Mouse (Mus musculus): ENCODE measurements around the gene Htra1. TPM values are rescaled to one million over a fixed set of nuclear protein-coding genes. Genes with fewer than 3 reads are reported as not detected.
A peak's percentile ranks its signal among the peaks of the same experiment; 100 is the strongest.

The Htra1 gene
- polyA plus RNA-seq, 1 experiment from 2014 or later, result 25.8 TPM

DNA sequence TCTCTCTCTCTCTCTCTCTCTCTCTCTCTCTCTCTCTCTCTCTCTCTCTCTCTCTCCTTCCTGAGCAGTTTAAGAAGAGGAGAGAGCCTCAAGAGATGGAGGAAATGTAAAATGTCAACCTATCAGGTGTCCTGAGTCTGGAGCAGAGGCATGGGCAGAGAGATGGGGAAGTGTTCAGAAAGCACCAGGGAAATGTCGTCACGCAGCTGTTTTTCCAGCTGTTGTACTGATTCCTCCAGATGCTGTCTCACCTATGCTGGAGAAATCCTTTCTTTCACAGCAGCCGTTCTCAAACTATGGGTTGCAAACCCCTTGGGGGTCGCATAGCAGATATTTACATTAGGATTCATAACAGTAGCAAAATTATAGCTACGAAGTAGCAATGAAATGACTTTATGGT is 30.5 kb downstream of the Htra1 start:
- Histone ChIP-seq H3K27ac (ENCODE audit: low read depth) (no peak overlapping the region), H3K36me3 (ENCODE audit: insufficient read depth) (no peaks in the 10 kb centered on the region), H3K4me2 (no peak overlapping the region), H3K9ac (no peak overlapping the region), H3K9me3 (ENCODE audit: low read depth, low read length) (no peaks in the 10 kb centered on the region), H3K4me1 (ENCODE audit: insufficient read depth) (peaks cover 16% of the 10 kb centered on the region), H3K27me3 (ENCODE audit: insufficient read depth, low read length) (no peaks in the 10 kb centered on the region), H3K4me3 (ENCODE audit: low read depth, low read length) (no peak overlapping the region)
- DNase-seq, result no peak
- ATAC-seq (ENCODE audit: insufficient read depth), result no peak
- no peak for TF ChIP-seq CTCF (IDR thresholded peaks at IDR 0.05; ENCODE audit: low read depth)
- 55% methylated on average over 5 of the region's 5 CpGs for WGBS

DNA sequence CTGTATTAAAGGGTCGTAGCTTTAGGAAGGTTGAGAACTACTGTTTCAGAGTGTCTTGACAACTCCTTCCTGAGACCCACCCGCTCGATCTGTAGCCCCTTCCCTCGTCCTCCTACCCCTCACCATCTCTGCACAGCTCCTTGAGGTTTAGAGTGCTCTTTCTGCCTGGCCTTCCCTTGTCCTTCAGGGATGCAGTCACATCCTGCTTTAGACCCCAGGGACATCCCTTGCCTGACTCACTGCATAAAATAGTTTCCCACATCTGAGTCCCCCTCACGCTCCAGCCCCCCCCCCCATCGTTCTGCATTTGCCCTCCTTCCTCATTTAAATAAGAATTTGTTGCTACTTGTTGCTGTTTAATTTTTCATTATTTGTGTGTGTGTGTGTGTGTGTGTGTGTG is 31.0 kb downstream of the Htra1 start:
- TF ChIP-seq CTCF (IDR thresholded peaks at IDR 0.05; ENCODE audit: low read depth), result no peak
- Histone ChIP-seq H3K9me3 (ENCODE audit: low read depth, low read length) (no peaks in the 10 kb centered on the region), H3K27me3 (ENCODE audit: insufficient read depth, low read length) (no peaks in the 10 kb centered on the region), H3K4me2 (no peak overlapping the region), H3K9ac (no peak overlapping the region), H3K4me1 (ENCODE audit: insufficient read depth) (peaks cover 16% of the 10 kb centered on the region), H3K36me3 (ENCODE audit: insufficient read depth) (no peaks in the 10 kb centered on the region), H3K4me3 (ENCODE audit: low read depth, low read length) (no peak overlapping the region), H3K27ac (ENCODE audit: low read depth) (no peak overlapping the region)
- DNase-seq (no peak), ATAC-seq (ENCODE audit: insufficient read depth) (no peak)
- 68% methylated on average over 6 of the region's 6 CpGs for WGBS

DNA sequence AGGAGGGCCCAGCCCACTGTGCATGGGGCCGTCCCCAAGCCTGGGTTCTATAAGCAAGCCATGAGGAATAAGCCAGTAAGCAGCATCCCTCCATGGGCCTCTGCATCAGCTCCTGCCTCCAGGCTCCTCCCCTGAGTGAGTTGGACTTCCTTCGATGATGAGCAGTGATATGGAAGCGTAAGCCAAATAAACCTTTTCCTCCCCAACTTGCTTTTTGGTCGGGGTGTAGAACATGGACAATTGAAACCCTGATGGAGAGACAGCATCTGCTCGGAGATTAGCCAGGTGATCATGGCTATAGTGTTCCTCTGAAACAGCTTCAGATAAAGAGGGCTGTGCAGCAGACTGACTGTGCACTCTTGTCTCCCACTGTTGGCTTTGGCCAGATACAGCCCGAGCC is 32.0 kb downstream of the Htra1 start:
- Histone ChIP-seq H3K4me2 (no peak overlapping the region), H3K27me3 (ENCODE audit: insufficient read depth, low read length) (no peaks in the 10 kb centered on the region), H3K4me3 (ENCODE audit: low read depth, low read length) (no peak overlapping the region), H3K4me1 (ENCODE audit: insufficient read depth) (peaks cover 16% of the 10 kb centered on the region), H3K9ac (no peak overlapping the region), H3K36me3 (ENCODE audit: insufficient read depth) (no peaks in the 10 kb centered on the region), H3K27ac (ENCODE audit: low read depth) (no peak overlapping the region), H3K9me3 (ENCODE audit: low read depth, low read length) (no peaks in the 10 kb centered on the region)
- 81% methylated on average over 6 of the region's 6 CpGs for WGBS
- no peak for DNase-seq
- no peak for ATAC-seq (ENCODE audit: insufficient read depth)
- TF ChIP-seq CTCF (IDR thresholded peaks at IDR 0.05; ENCODE audit: low read depth), result no peak

DNA sequence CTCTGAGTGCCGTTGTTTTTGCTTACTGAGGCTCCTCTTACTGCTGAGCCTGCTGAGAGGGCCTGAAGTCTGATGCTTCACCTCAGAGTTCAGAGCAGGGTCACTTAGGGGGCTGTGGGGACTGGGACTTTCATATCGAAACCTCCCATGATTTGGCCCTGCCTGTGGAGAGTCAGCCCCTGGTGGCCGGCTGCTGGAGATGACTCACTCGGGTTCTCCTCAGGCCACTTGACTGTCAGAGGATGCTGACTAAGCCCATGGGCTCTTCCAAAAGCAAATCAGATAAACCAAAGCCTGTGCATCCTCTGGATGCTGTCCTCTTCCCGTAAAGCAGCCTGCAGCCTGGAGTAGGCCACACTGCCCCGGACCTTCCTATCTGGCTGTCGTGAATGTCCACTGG is 32.6 kb downstream of the Htra1 start:
- Histone ChIP-seq H3K4me2 (no peak overlapping the region), H3K27me3 (ENCODE audit: insufficient read depth, low read length) (no peaks in the 10 kb centered on the region), H3K36me3 (ENCODE audit: insufficient read depth) (no peaks in the 10 kb centered on the region), H3K4me3 (ENCODE audit: low read depth, low read length) (no peak overlapping the region), H3K9me3 (ENCODE audit: low read depth, low read length) (no peaks in the 10 kb centered on the region), H3K9ac (no peak overlapping the region), H3K27ac (ENCODE audit: low read depth) (peak overlapping the region; percentile 25; the same call in 1 of the 2 replicates), H3K4me1 (ENCODE audit: insufficient read depth) (peaks cover 16% of the 10 kb centered on the region)
- DNase-seq, result peak; percentile 45
- ATAC-seq (ENCODE audit: insufficient read depth), result no peak; the same call in 1 of the 2 replicates
- TF ChIP-seq CTCF (IDR thresholded peaks at IDR 0.05; ENCODE audit: low read depth), result peak; percentile 43
- 44% methylated on average over 7 of the region's 7 CpGs for WGBS

DNA sequence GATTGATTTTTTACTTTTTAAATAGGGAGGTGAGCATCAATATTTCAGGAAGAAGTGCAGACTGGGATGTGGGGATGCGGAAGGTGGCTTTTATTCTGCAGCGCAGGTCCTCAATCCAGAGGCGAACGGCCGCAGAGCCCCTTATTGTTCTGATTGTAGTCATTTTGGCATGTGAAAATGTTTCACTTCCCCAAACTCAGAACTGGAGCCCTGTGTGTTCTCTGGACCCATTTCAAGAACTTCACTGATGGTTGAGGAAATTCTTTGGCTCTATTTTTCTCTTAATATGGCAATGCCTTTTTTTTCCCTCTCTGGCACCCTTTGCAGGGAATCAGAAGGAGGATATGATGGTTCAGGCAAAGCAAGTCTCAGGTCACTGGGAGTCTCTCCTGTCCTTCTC is 33.2 kb downstream of the Htra1 start:
- ATAC-seq (ENCODE audit: insufficient read depth) (no peak), DNase-seq (peak; percentile 42)
- Histone ChIP-seq H3K9me3 (ENCODE audit: low read depth, low read length) (no peaks in the 10 kb centered on the region), H3K36me3 (ENCODE audit: insufficient read depth) (no peaks in the 10 kb centered on the region), H3K27me3 (ENCODE audit: insufficient read depth, low read length) (no peaks in the 10 kb centered on the region), H3K9ac (no peak overlapping the region), H3K4me3 (ENCODE audit: low read depth, low read length) (no peak overlapping the region), H3K4me1 (ENCODE audit: insufficient read depth) (peaks cover 16% of the 10 kb centered on the region), H3K27ac (ENCODE audit: low read depth) (peak overlapping the region; percentile 24; the same call in 1 of the 2 replicates), H3K4me2 (no peak overlapping the region)
- 85% methylated on average over 5 of the region's 5 CpGs for WGBS
- TF ChIP-seq CTCF (IDR thresholded peaks at IDR 0.05; ENCODE audit: low read depth), result no peak

DNA sequence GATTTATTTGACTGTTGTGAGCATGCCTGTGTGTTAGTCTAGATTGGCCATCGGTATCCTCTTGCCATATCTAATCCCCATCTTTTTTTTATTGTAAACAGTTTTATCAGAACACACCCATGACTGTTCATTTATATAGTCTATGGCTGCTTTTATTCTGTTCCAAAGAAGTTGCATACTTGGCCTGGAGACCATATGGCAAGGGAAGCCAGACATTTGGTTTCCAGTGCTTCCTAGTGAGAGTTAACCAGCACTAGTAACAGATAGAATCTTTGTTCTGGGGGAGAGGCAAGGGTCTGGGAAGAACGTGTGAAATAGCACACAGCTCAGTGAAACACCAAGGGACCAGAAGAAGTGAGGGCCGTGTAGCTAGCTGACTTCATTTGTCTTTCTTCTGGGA is 33.6 kb downstream of the Htra1 start:
- Histone ChIP-seq H3K4me3 (ENCODE audit: low read depth, low read length) (no peak overlapping the region), H3K27me3 (ENCODE audit: insufficient read depth, low read length) (no peaks in the 10 kb centered on the region), H3K27ac (ENCODE audit: low read depth) (no peak overlapping the region), H3K9me3 (ENCODE audit: low read depth, low read length) (no peaks in the 10 kb centered on the region), H3K9ac (no peak overlapping the region), H3K4me1 (ENCODE audit: insufficient read depth) (peaks cover 13% of the 10 kb centered on the region), H3K4me2 (no peak overlapping the region), H3K36me3 (ENCODE audit: insufficient read depth) (no peaks in the 10 kb centered on the region)
- TF ChIP-seq CTCF (IDR thresholded peaks at IDR 0.05; ENCODE audit: low read depth), result no peak
- ATAC-seq (ENCODE audit: insufficient read depth) (no peak), DNase-seq (no peak)
- WGBS, result 27% methylated on average over 3 of the region's 3 CpGs

DNA sequence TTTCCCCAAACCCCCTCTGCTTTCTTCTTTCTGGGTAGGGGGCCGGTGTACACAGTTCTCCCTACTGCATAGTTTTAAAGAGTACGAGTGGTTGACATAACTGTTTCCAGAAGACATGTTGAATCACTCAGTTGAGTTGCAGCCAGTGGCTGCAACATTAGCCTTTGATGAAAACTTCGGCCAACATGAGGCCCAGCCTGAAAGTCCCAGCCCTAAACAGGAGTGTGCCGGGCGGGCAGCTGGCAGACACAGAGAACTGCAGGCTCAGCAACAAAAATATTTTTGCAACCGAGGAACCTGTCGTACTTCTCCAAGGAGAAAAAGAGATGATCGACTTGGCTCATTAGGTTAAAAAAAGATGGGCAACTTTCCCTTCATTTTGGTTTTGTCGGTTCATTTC is 36.9 kb downstream of the Htra1 start:
- Histone ChIP-seq H3K36me3 (ENCODE audit: insufficient read depth) (no peaks in the 10 kb centered on the region), H3K4me1 (ENCODE audit: insufficient read depth) (peaks cover 22% of the 10 kb centered on the region), H3K9ac (no peak overlapping the region), H3K27me3 (ENCODE audit: insufficient read depth, low read length) (no peaks in the 10 kb centered on the region), H3K4me3 (ENCODE audit: low read depth, low read length) (no peak overlapping the region), H3K4me2 (no peak overlapping the region), H3K9me3 (ENCODE audit: low read depth, low read length) (no peaks in the 10 kb centered on the region), H3K27ac (ENCODE audit: low read depth) (no peak overlapping the region)
- WGBS, result 81% methylated on average over 9 of the region's 9 CpGs
- no peak for ATAC-seq (ENCODE audit: insufficient read depth)
- DNase-seq, result no peak
- no peak for TF ChIP-seq CTCF (IDR thresholded peaks at IDR 0.05; ENCODE audit: low read depth)

Measured in lung, embryonic 14.5 days (tissue).